Mouse (Mus musculus): ENCODE measurements at regions not wholly inside any gene's neighbourhood (a gene's known extent, or its start where the extent isn't known, plus 50 kb on each side); places are given as distances from the start of the nearest gene placed in this dataset.

DNA sequence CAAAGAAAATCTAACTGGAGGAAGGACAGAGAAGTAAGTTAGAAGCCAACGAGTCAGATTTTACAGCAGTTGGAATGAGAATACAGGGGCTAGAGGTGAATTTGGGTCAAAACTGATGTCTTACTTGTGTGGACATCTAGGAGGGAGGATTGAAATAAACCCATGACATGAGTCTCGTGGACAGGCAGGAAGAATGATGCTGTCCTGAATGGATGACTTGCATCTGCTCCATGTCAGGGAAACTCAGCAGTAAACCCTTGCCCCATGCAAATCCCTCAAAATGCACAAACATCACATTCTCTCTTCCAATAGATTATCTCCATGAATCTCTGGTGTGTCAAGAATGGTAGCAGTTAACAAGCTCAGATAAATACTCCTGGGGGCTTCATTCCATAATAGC is 729.1 kb downstream of the Dhx35 start:
- DNase-seq (ENCODE audit: low spot score): no peak

DNA sequence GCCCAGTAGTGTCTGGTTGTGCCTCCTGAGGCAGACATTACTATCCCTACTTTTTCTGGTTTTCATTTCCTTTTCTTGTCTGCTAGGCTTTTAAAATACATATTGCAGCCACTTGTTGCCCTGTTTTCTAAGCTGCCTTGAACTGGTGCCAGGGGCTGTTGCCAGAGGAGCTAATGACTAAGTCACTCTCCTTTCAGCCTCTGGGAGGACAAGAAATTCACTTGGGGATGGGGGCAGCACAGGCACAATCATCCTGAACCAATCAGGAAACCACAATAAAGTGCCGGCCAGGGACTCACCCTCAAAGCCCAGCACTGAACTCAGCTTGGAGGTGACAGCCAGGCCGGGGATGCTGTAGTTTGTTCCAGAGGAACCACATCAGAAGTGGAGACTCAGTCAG is 740.3 kb downstream of the Dhx35 start:
- no peak for DNase-seq (ENCODE audit: low spot score)

DNA sequence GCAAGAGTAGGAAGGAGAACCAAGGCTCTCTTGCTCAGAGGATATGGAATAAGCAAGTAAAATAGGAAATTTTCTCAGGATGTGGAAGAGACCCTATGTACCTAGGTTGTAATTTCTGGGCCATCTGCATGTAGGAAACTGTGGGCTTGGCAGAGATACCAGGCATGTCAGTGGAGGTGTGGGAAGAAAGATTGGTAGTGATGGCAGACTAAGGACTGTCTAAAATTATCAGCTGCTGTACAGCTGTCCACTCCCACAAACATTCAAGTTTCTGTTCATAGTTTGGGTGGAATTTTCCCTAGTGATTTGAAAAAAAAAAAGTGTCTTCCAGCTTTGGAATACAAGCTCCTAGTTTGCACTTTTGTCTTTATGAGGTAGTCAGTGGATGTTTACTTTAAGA is 744.7 kb downstream of the Dhx35 start:
- DNase-seq (ENCODE audit: low spot score): no peak

DNA sequence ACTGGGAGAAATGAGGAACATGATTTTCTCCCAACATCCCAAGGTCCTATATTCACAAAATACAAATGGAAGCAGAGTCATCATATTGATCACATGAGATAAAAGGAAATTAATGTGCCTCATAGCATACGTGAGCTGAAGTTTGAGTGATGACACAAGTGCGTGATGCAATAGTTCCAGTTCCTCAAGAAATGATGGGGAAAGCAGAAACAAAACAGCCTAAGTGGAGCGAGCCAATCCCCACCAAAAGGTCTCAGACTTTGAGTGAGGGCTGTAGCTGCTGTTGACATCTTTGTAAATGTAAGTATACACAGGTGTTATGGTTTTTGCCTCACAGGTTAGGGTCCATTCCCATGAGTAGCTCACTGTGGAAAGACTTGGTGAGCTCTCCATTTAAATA is 763.0 kb downstream of the Dhx35 start:
- no peak for DNase-seq (ENCODE audit: low spot score)

DNA sequence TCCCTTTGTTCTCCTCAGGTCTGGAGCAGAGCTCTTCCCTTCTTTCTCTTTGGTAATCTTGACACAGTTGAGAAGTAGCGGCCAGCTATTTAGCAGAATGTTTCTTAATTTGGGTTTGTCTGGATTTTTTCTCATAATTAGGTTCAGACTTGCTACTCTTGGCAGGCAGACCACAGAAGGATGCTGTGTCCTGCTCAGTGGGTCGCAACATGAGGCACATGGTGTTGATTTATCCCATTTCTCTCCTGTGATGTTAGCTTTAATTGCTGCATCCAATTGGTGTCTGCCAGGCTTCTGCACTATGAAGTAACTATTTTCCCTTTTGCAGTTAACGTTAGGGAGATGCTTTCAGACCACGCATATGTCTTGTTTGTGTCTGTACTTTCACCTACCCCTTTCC is 768.7 kb downstream of the Gm826 start:
- DNase-seq (ENCODE audit: low spot score): no peak

DNA sequence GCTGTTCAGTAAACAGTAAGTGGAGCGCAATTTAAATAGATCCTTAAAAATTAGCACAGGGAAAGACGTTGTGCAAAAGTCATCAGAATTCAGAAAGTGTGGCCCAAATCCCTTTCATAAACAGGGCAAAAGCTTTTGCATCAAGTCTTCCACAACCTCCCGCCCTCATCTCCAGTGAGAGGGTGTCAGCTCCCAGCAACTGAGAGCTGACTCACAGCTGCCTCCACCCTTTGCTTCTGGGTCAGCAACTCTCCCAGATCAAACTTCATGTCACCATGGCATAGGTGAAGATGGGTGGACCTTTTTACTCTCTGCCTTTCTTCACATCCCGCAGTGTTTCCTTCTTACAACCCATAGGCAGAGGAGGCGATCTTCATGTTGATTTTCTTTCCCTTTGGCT is 768.0 kb downstream of the Gm826 start:
- DNase-seq (ENCODE audit: low spot score): no peak

DNA sequence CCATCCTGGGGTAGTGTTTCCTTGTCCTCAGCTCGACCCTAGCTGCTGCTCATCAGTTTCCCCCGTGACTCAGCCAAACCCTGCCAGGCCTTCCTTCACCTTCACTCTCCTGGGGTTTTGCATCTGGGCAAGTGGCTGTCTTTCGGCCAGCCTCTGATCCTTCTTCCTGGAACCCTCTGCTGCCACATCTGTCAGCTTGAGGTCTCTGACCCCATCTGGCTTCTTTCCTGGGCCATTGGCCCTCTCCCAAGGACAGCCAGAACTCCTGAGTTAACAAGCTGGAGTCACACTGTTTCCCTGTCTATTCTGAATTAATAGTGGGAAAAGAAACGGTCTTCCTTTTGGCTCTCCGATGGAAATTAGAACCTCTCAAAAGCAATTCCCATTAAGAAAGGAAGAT is 767.5 kb downstream of the Gm826 start:
- DNase-seq (ENCODE audit: low spot score): no peak

DNA sequence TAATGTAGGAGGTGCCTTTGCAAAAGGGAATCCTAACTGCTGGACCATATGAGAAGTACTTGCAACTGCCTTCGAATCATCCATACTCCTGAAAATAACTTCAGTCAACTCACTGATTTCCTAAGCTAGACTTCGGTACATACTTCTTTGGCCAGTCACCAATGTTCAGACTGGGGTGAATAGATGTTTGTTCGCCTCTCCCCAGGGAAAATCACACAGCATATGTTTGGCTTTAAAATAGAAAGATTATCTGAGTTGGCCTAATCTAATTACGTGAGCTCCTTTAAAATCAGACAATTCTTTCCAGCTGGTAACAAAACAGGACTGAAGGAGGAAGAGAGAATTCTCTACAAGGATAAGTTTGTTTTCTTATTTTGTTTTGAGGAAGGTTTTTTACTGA is 765.6 kb downstream of the Gm826 start:
- DNase-seq (ENCODE audit: low spot score): no peak

DNA sequence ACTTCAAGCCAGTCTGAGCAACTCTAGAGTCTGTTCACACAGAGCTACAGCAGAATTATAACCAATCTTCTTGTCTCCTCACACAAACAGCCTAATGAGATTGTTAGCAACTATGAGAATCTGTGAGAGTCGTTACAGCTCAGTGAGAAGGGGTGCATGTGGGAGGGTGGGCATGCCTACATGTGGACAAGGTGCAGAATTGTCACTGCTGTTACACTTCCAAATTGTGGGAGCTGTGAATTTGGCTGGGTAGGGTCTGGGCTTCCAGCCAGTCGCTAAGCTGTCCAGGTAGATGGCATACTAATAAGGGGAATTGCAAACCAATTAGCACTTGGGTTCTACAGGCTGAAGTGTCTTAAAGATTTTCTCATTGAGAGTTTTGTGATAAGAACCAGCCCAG is 762.1 kb downstream of the Gm826 start:
- no peak for DNase-seq (ENCODE audit: low spot score)

DNA sequence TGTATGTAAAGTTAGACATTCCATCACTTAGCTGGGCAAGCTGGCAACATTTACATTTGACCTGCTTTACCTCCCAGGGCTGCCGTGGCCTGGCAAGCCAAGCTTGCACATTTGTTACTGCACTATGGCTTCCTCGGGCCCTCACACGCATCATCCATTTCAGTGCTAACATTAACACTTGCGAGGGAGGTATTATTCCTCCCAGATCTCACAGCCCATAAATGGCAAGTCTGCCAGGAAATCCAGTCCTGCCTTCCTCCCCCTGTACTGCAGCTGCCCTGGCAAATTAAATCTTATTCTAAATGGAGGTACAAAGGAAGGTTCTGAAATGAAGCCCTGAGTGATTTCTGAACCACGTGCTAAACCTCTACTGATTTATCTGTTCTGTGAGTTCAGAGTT is 758.7 kb downstream of the Gm826 start:
- DNase-seq (ENCODE audit: low spot score): no peak

DNA sequence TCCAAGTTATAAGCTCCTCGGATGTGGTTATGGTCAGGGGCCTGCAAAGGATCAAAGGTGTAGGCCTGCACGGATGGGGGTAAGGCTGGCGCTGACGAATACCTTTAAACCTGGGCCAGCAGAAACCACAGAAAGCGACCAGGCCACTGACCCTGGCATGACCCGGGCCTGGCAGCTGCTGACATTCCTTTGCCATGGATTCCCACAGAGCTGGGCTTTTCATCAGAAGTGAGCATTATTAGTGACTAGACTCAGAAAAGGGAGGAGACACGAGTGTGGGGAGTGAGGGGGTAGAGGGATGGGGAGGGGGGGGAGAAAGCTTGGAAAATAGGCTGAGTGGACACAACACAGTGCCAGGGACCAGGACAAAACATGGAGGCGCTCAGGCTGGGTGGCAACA is 750.9 kb downstream of the Gm826 start:
- no peak for DNase-seq (ENCODE audit: low spot score)

DNA sequence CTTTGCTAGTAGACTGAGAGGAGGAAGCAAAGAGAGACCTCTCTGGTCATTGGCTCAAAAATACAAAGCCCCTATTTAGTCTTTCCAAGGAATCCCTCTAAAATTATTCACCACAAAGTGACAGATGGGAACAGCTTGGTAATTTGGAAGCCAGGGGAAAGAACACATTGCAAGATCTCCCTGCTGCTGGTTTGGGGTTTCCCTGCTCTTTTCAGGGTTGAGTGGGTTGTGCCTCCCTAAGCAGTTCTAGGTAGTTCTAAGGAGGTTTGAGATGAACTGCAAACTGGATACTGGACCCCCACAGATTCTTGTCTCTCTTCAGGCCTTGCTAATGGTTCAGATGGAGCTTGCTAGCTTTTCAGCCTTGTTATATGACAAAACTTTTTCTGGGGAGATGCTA is 749.3 kb downstream of the Gm826 start:
- DNase-seq (ENCODE audit: low spot score): no peak

DNA sequence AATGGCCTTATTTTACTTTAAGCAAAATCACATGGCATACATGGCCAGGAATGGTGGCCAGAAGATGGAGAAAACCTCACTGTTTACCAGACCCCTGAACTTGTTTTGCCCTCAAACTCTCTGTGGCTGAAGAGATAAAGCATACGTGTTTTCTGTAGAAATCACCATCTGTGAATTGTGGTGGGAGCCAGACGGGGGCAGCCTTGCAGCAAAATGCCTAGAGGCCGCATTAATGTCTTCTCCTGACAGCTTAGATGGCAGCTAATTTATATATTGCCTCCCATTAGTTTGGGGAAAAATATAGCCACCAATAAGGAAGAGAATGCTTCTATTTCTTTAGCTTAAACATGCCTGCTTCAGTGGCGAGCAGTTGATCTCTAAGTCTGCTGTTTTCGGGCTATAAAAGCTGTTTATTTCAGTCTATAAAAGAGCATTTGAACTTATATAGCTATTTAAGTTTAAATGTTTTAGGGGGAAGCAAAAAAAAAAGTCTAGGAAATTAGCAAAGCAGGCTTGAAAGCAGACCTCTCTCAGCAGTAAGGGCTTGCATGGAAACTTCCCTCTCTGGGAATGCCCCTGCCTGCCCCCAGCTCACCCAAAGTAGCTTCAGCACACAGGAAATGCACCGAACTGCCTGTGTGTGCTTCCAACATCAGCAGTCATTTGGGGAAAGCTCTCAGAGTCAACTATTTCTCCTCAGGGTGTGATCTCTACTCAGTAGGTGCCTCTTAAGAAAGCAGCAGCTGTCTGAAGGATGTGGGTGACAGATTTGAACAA is 747.1 kb downstream of the Gm826 start:
- DNase-seq (ENCODE audit: low spot score): peak; percentile 61

DNA sequence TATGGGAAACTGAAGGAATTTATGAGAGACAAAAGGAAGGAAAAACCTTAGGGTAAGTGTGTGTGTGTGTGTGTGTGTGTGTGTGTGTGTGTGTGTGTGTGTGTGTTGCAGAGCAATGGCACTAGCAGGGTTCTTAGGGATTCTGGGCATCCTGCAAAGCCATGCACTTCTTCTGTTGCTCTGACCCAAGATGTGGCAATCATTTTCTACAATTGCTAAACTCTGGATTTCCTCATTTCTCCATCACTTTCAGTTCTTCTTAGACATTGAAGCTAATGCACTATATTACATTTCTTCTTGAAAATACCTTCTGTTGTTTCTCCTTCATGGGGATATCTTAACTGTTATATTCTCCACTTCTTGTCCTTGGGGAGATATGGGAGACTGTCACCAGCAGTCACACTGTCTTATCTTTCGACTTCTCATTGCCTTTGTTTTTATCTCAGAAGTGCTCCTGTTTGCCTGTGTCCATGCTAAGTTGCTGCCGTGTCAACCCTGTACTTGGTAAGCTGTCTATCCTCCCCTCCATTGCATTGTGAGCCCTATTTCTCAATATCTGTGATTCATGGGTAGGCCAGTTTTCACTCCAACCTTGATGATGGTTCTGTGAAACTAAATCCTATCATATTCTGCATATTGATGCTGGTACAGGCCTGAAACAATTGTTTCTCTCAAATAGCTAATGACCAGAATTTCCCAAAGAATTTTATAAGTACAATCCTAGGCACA is 742.4 kb downstream of the Gm826 start:
- DNase-seq (ENCODE audit: low spot score): no peak

DNA sequence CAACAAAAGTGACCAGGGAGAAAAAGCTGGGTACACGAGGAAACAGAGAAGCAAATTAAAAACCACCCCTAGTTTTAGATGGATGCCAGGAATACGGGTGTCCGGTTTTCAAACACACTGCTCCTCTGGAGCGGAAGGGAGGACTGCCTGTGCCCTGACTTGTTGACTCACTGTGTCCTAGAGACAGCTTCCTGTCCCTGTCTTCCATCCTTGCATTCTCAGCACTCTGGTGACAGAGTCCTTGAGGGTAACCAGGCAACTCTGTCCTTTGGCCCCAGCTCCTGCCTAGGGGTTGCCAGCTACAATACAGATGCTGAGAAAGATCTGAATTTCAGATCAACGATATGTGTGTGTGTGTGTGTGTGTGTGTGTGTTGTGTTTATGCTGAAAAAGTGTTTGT is 741.1 kb downstream of the Gm826 start:
- no peak for DNase-seq (ENCODE audit: low spot score)

DNA sequence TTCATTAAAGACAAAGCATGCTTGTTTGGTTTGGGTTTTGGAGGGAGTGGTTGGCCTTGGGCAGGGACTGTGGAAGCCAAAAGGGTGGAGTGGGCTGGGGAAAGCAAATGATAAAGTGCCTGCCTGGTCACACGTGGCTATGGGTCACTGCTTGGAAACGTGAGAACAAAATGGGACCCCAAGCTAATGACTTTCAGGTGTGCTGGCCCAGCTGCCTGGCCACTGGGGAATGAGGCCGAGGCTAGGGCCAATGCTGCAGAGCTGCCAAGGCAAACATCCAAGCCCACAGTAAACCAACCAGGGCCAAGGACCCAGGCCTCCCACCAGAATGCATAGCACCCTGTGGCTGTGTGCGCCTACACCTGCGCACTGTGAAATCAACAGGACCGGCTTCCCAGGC is 737.7 kb downstream of the Gm826 start:
- DNase-seq (ENCODE audit: low spot score): peak; percentile 43

DNA sequence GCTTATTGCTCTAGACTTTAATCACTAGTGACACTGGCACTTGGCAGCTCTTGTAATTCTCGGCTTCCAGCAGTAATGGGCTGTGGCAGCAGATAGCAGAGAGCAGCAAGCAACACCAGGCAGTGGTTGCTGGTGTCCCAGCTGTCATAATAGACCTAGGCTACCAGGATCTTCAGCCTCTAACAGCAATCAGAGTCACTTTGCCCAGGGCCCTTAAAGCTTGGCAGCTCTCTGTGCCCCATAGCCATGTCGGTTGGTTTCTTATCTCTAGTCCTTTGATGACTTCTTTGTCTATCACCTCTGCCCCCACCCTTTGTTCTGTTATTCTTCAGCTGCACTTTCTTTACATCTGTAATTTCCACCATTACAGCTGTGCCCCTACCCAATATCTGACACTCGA is 735.9 kb downstream of the Gm826 start:
- DNase-seq (ENCODE audit: low spot score): no peak

DNA sequence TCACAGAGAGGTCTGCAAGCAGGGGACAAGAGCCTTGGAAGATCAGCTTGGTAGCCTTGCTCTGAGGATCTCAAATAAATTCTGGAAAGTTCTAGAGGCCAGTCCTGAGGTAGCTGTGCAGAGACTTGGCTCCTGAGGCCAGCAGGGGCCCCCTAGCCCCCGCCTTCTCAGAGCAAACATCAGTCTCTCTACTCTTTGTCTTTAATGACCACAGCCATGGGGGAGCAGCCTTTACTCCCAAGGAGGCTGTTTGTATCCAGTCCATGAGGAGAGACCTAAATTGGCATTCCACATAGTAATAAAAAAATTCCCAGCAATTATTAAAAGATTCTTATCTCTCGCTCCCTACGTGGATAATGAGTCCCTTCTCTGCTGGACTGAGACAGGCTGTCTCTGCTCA is 726.8 kb downstream of the Gm826 start:
- DNase-seq (ENCODE audit: low spot score): no peak

DNA sequence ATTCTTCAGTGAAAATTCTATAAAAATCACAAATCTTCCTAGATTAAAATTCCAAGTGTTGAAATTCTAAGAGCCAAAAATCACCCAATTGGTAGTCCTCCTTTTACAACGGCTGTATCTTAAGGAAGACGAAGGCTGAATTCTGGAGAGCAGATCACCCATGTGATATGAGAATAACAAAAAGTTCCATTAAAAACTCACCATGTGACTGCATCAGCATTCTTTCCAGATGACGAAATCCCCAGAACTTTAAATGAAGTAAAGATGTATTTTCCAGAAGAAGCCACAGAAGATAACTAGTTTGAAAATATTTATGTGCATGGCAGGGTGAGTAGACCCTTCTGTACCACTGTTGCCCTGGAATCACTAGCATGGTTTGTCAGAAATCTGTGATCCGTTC is 723.5 kb downstream of the Gm826 start:
- no peak for DNase-seq (ENCODE audit: low spot score)

DNA sequence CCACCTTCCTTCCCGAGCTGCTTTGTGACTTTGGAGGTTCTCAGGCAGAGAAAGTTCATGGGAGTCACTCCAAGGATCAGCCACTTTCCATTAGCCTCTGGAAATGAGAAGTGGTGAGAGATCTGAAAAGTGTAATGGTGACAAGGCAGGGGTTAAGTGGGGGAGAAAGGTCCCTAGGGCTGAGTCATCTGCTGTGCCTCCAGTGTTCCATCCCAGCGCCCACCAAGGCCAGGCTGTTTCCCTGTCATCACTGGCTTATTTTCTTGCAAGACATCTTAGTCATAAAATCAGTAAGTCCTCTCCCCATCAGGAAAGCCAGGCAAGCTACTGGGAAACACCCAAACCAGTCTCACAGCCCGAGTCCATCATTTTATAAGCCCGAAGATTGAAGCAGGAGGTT is 717.3 kb downstream of the Gm826 start:
- no peak for DNase-seq (ENCODE audit: low spot score)

DNA sequence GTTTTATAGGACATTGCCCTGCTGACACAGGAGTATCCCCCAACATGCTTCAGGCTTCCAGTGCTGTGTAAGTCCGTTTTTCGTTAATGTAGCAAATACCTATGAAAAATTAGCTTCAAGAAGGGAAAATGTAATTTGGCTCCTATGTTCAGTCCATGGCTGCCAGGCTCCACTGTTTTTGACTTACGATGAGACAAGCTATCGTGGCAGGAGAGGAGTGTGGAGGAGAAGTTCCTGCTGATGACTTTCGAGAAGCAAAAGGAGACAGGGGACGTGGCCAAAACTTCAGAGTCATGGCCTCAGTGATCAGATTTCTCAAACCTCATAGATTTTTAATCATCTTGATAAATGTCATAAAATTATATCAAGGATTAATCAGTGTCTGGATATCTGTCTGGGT is 712.7 kb downstream of the Gm826 start:
- no peak for DNase-seq (ENCODE audit: low spot score)

DNA sequence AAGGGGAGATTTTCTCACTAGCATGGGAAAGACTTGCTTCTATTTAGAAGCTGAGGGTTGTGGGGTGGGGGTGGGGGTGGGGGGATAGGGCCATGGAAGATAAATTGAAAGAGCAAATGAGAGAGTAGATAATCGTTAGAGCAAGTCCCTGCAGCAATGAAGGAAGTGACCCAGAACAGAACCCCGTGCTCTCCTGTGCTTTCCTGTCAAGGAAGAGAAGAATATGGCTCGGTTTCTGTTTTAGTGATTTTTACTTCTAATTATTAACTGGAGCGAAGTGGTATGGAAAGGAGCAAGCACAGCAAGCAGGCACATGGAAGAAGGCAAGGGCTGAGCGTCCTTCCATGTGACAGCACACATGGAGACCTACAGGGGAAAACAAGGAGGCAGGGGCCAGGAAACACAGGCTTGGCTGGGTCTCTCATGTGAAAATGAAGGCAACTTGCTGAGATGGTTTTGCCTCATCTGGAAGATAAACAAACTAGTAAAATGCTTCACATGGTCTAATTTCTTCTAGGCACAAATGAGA is 711.8 kb downstream of the Gm826 start:
- DNase-seq (ENCODE audit: low spot score): no peak

DNA sequence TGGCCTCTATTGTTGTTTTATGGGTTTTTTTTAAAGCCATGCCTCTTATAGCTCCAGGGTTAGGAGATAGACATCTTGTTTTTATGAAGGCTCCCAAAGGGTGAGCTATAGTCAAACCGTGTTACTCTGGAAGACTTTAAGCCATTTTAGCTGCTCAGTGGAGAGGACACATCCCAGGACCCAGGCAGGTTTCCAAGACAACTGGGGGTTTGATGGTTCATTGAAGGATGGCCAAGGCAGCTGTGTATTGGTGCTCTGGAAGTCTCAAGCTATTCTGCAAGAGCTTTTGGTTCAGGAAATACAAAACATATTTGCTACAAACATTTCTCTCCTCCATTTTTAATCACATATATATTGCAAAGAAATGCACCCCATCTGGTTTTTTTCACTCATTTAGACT is 708.7 kb downstream of the Gm826 start:
- DNase-seq (ENCODE audit: low spot score): no peak

DNA sequence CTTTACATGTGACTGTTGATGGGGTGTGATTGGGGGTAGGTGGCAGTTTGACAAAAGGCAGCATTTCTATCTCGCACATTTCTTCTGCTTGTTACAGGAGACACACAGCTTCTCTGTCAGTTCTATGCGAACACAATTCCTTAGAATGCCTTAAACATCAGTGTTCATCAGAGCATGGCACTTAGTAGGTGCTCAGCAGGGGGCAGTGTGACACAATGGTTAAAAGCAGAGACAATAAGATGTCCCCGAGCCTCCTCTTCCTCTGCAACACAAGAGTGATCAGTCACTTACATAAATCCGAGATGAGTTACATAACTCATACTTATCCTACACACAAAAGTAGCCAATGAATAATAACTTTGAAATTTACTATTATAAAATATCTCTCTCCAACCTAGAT is 688.1 kb downstream of the Gm826 start:
- DNase-seq (ENCODE audit: low spot score): peak; percentile 51

Data from embryo, embryonic 10.5 days (tissue).